Mouse (Mus musculus) heart, postnatal 0 days (tissue): ENCODE results near the gene Ap2m1.

Experiments
- CTCF ChIP-seq: IDR thresholded peaks from 2 replicates; pipeline ENCODE4 v1.5.1; 2016; ENCODE audit warnings: antibody characterized with exemption, control low read depth, low read depth
- EP300 ChIP-seq: IDR thresholded peaks from 2 replicates; pipeline ENCODE4 v1.6.1; 2016; ENCODE audit warnings: antibody characterized with exemption, low read depth

DNA sequence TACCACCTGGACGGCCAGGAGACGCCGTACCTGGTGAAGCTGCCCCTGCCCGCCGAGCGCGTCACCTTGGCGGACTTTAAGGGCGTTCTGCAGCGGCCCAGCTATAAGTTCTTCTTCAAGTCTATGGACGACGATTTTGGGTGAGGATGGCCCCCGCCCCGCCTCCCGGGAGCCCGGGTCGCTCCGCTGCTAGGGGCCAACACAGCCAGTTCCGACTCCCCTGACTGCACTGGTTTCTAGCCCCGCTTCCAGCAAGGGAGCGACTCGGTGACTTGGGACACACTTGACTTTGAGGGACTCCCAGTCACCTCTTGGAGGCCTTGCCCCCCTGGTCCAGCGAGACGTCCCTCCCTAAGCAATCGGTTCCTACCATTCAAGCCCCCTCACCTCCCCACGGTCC is 18.1 kb upstream of the Ap2m1 start:
- TF ChIP-seq CTCF (no peak), EP300 (no peak)
